Mouse (Mus musculus) lung, postnatal 0 days (tissue): ENCODE measurements around the gene Bmp5.

Experiments
- CTCF ChIP-seq: IDR thresholded peaks from 2 replicates; pipeline ENCODE4 v1.5.1; 2016; ENCODE audit warnings: antibody characterized with exemption, mild to moderate bottlenecking
- EP300 ChIP-seq: IDR thresholded peaks from 2 replicates; pipeline ENCODE4 v1.6.1; 2016; ENCODE audit warnings: antibody characterized with exemption, mild to moderate bottlenecking, control low read depth

GRCm38 (mm10) chr9:75832468-75832867 is 57.3 kb downstream of the Bmp5 start:
- TF ChIP-seq CTCF (no peak), EP300 (peak; percentile 81)
